Mouse (Mus musculus) left cerebral cortex, postnatal 36 days (tissue): Measurements from ENCODE around the gene Plxna4. TPM values are rescaled to one million over a fixed set of nuclear protein-coding genes. Genes with fewer than 3 reads are reported as not detected.

Experiments
- DNase-seq, 2 experiments: peaks; one replicate each; pipeline ENCODE4 v3.0.0; 2021 to 2022; ENCODE audit warnings: low spot score in 2 of 2, mixed read lengths in 1 of 2
- intact Hi-C: fragments of 180-260 bp; cut with DNase I; formaldehyde crosslinking; loops from one replicate; pipeline ENCODE4 v1.15.1; 2025
- total RNA-seq, 2 experiments: library from RNA; stranded (reverse); gene quantifications; 2 replicates each; pipeline ENCODE4 v1.2.3; 2021

The Plxna4 gene
- total RNA-seq, 2 experiments from 2014 or later = 62.9 to 70.2 TPM

DNA sequence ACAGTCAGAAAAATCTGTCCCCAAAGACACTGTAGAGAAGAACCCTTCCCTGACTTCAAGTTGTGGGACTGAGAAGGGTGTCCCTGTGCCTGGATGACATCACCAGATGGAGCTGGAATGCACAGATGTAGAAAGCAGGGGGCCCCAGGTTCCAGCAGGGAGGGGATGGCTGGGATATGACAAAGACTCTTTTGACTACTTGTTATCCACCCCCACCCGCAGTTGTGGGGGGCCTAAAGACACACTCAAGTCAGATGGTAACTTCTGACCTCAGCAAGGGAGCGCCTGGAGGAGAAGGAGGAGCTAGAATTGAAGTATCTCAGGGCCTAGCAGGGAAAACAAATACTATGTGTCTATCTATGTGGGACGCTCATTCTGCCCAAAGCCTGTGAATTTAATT is 266.8 kb downstream of the Plxna4 start:
- intact Hi-C loops = no loop called here
- no peak for DNase-seq

DNA sequence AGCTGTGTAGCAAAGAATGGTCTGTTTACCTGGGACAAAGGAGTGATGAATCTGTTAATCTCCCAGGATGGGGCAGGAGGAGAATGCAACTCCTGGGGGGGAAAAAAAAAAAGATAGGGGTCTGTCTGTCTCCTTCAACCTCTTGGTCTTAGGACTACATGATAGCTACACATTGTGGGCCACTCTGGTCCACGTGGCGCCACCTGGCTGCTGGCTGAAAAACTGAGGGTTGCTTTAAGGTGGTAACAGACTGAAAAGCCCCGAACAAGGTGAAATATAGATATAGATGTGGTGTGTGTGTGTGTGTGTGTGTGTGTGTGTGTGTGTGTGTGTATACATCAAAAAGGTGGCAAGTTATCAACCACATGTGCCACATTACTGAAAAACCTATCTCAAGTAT is 267.7 kb downstream of the Plxna4 start:
- intact Hi-C loops = no loop called here
- no peak for DNase-seq

DNA sequence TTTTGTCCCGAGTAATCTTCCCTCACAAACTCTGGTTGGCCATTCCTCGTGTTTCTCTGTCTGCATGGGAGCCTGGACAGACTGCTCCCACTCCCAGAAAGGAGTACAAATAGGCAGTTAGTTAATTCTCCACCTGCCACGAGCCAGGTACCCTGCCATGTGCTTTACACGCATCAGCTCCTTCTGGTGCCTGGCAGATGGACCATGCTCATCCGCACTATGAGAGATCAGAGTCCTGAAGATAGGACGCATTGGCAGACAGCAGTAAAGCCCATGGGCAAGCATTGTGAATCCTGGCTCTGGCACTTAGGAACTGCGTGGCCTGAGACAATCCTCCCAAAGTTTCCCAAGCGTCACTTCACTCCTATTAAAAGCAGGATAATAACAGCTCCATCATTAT is 270.5 kb downstream of the Plxna4 start:
- intact Hi-C loops = no loop called here
- no peak for DNase-seq

DNA sequence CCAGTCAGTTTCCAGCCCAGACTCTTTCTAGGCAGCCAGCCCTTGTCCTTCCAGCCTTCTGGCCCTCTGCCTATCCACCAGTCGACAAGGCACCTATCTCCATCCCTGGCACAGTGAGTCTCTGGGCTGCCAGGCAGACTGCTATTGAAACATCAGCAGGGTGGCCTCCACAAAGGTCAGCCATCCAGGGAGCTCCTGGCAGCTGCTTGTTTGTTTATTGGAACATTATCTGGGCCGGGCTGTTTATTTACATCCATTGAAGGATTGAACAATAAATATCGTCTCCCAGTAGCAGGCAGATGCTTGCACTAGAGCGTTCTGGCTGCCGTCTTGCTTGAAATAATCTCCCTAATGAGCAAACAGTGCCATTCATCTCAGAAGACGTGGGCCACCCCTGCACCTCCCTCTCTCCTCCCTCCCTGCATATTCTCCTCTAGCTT is 273.0 kb downstream of the Plxna4 start:
- DNase-seq = no peak
- intact Hi-C loops = no loop called here

DNA sequence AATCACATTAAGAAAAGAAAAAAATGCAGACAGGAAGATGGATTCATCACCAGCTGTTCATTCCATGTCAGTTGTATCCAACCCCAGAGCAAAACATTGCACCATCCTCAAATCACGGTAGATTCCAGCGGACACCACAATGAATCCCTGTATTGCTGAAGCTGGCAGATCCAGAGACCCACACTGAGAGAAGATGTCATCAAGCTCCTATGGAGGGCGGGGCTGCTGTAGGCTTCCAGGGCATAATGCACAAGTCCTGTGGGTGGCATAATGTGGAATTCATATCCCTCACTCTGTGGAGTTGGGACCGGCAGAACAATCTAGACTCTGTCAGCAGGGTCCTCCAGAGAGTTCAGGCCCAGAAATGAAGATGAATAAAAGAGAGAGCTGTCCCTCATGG is 278.8 kb downstream of the Plxna4 start:
- intact Hi-C loops = no loop called here
- DNase-seq = no peak

DNA sequence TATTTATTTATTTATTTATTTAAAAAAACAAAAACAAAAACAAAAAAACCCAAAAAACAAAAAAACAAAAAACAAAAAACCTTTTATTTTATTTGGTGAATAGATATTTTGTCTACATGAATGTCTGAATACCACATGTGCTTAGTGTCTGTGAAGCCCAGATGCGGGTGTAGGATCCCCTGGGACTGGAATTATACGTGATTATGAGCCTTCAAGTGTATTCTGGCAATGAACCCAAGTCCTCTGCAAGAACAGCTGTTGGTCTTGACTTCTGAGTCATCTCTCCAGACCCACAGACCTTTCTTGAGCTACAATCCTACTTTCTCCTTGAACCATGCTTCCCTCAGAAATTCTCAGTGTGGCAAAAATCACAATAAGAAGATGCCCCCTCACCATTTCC is 287.4 kb downstream of the Plxna4 start:
- intact Hi-C loops = no loop called here
- DNase-seq = no peak

DNA sequence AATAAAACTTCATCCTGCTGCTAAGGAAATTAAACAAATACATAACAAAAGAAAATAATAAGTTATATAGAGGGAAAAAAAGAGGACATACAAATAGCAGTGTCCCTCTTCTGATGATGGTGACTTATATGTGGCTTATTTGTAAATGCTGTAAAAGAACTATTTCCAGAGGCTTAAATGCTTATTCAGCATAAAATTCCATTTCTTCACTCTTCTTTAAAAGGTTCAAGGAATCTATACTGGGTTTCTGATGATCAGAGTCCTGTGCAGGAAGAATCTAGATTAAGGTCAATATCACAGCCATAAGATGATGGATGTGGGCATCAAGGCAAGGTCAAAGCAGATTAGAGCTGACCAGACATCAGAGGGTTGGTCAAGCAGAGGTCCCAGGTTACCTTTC is 306.5 kb downstream of the Plxna4 start:
- intact Hi-C loops = no loop called here
- no peak for DNase-seq

DNA sequence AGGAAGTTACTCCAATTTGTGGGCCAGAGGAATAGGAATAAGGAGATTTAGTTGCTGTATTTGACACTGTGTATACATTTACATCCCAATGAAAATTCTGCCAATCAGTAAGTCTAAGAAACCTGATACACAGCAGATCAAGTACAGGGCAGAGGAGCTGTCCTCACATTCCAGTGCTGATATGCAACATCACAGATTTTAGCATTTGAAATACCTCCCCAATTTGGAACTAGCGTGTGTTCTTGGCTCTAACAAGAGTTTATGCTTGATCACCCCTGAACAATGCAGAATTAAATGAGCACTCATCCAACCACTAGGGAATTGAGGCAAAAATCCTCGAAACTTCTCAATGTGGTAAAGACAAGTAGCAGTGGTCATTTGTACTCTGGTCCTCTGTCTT is 307.3 kb downstream of the Plxna4 start:
- intact Hi-C loops = no loop called here

DNA sequence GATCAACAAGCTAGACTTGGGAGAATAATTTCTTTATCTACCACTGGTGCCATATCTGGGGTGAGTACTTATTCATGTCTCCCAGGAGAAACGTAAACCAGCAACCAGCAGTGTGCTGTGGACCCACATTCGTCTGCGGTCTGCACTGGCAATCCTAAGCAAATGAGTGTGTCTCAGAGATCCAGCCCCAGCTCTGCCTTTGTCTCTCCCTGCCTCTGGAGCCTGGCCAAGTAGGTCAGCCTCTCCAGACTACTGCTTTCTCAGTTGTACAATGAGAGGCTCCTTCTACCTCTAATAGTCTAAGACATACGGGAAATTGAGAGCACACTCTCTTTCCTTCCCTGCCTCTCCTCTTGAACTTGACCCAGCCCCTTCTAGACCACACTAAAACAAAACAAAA is 316.5 kb downstream of the Plxna4 start:
- DNase-seq = peak; percentile 18 to 37
- intact Hi-C loops = no loop called here

More for the DNA sequence above, 307.3 kb downstream of the Plxna4 start:
- DNase-seq = no peak

DNA sequence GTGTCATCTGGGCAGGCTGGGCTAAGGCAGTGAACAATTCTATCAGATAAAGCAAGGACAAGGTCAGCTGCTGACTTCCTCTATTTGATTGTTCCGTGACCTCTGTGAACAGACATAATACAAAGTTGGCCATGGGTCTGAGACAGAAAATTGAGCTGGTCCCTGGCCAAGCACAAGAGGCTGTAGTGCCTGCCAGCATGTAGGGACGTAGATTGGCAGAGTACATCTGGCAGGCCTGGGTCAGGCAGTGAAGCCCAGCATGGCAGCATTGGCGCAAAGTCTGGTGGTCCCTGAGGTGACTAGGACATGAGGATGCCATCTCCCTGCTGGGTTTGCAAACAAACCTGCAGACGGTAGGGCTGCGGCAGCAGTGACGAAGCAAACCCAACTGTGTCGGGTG is 321.9 kb downstream of the Plxna4 start:
- intact Hi-C loops = no loop called here

DNA sequence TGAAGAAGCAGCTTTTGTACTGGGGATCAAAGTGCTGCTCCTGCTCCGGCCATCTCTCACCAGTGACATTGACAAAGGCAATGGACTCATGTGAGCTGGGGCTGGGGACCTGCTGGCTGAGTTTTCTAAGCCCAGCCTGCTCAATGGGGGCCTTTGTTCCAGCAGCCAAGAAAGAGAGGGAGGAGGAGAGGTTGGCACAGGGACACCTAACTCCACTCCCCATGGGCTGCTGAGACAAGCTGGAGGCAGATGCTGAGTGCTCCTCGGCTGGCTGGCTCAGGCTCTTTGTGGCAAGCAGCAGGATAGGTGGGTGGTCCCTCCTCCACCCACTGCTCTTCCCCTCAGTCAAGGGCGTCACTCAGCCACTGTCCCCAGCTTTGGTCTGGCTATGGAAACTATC is 326.7 kb downstream of the Plxna4 start:
- DNase-seq = peak in 1 of 2 experiments; percentile 35
- intact Hi-C loops = no loop called here

More for the DNA sequence above, 321.9 kb downstream of the Plxna4 start:
- DNase-seq = no peak

DNA sequence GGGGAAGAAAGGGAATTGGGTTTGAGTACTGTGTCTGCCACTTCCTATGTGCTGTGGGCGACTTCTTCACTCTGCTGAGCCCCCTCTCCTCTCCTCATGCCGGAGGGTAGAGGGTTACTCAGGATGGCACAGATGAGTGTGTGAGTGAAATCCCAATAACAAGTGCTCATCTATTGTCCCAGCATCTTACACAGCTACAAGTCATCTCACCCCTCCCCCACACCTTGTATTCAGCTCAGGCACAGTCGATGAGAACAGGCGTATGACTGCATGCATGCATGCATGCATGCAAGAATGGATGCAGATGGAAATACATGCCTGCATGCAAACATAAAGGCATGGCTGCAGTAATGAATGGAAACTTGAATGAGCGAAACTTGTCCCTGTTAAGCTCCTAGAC is 327.7 kb downstream of the Plxna4 start:
- DNase-seq = no peak
- intact Hi-C loops = no loop called here

DNA sequence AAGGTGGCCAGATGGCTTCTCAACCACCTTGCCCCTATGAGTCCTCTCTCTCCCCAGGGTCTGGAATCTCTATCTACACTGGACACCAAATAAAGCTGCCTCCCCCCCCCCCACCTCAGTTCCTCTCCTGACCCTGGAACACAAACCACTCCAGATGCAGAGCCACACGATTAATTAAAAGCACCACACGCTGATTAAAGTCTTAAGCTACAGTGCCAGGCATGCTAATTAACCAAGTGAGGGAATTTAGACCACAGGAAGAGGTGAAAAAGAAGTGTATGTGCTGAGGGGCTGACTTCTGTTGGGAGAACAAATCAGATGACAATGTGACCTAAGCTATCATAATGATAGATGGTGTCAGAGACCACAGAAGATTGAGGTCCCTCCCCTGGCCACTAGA is 332.8 kb downstream of the Plxna4 start:
- DNase-seq = no peak
- intact Hi-C loops = no loop called here

DNA sequence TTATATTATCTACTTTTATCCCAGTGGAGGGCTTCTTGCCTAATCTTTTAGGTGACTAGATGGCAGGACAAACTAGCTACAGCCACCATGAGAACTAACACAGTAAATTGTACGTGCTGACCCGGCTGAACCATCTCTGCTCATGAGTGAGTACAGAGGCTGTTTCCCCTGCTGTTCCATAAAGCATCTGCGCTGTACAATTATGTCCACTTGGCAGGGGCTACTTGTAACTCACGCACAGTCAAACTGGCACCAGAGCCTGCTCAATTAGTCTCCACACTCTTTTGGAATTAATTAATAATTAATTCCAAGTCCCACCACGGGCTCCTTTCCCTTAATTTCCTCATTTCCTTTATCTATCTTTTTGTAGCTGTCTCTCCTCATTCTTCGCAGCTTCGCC is 335.8 kb downstream of the Plxna4 start:
- no peak for DNase-seq
- intact Hi-C loops = no loop called here

DNA sequence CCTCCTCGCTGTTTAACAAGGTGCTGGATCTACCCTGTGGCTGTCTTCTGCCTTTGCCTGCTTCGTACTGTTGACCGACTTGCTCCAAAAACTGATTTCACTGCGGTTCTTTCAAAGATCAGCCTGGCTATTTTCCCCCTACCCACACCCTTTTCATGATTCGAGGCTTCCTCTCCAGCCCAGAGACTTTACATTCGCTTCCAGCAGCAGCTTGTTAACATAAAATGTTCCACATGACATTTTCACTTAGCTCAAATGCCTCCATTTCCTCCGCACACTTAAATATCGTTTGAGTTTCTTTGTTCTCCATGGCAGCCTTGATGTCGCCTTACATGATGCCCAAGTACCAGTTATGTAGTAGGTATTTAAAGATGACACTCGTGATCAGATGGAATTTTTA is 336.3 kb downstream of the Plxna4 start:
- DNase-seq = no peak
- intact Hi-C loops = no loop called here

DNA sequence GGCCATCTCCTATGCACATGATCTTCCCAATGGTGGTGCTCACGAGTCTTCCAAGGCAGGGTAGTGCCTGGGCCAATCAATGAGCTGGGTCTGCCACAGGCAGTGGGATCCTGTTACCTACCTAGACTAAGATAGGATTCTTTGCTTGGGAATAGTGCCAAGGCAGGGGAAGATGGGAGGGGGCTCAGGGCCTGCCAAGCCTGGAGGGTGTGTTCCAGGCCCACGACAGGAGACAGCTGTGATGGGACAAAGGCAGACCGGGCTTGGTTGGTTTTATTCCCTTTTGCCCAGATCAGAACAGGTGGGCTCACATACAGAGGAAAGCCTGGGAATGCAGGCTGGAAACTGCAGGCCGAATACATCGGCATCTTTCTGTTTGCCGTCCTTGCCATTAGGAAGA is 342.0 kb downstream of the Plxna4 start:
- intact Hi-C loops = no loop called here
- DNase-seq = no peak

DNA sequence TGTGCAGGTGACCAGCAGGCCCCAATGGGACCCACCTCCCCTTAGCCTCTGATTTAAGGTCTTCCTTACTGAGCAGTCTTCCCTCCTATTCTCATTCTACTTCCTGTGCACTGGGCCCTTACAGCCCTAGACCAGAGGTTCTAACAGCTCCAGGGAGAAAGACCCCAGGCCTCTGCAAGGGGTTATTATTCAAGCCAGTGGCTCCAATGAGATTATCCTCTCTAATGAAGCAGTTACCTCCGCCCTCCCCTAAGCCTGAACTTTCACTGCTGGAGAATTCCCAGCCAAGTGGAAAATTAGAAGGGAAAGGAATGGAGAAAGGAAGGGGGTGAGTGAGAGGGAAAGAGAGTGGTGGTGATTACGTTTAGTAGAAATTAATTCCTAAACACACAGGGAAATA is 345.0 kb downstream of the Plxna4 start:
- intact Hi-C loops = no loop called here
- no peak for DNase-seq

DNA sequence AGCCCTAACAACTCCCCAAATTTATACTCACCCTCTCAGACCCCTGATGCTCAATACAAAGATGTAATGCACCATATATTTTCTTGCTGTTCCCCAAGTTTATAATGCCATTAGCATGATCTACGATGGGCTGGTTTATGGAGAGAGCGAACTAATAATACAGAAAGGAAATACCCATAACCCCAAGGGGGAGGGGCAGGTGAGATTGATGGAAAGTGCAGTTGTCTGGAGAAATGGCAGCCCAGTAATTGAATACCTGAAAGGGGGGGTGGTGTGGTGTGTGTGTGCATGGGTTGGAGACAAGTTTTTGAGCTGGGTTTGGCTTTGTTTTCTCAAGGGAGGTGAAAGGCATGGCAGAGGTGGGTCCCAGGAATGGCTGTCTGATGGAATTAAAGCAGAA is 356.6 kb downstream of the Plxna4 start:
- no peak for DNase-seq
- intact Hi-C loops = no loop called here

DNA sequence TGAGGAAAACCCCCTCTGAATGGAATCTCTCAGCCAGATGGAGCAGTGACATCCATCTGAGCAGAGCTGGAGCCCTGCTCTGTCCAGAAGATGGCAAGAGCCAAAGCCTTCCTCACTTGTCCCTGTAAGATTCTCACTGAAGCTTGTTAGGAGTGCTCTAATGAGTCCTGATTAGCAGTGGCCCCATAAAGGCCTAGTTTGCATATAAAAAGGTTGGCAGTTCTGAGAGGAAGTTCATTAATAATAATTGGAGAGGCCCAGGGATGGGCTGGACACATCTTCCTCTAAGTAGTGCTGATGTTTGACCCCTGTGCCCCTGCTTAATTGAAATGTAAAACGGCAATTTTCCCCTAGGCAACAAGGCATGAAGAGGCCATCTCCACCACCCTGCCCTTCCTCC is 361.4 kb downstream of the Plxna4 start:
- DNase-seq = no peak
- intact Hi-C loops = no loop called here

DNA sequence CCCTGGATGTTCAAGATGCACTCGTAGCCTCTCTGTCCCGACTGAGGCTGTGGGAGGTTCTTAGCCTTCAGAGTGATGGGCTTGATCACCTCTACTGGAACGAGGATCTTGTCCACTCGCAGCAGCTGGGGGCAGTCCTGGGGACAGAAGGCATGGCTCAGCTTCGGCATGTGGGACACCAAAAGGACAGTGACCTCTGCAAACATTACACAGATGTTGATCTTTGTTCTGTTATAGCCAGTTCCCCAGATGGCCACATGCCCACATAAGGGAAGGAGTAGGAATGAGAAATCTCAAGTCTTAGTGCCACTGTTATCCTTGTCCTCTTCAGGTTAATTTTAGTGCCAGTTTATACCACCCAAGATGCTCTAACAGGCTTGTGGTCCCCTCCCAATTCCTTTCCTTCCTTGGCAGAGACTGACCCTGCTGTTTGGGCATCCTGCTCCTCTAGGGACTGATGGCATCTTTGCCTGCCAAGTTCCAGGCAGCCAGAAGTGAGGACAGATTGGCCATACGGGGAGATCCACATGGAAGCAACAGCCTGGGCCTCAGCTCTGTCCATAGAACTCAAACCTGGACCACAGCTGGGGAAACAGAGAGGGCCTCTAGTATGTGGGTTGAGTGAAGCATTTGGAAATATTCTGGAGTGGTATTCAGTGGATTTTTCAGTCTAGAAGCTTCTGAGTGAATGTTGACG is 363.8 kb downstream of the Plxna4 start:
- no peak for DNase-seq
- intact Hi-C loops = no loop called here

DNA sequence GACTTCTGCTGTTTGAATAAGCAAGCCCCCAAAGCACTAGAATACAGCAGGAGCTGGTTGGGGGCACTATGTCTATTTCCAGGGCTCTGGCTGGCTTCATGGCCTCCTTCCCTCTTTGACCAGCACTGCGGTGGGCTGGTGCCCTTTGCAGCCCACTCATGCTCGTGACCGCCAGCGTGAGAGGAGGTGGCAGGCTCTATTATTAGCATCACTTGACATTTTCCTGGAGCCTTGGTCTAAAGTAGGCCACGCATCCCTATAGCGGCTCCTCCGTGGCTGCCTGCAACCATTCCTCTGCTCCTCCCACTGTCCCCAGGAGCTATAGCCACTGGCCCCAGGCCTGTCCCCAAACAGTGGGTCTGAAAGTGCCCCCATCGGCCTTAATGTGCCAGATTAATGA is 367.2 kb downstream of the Plxna4 start:
- peak; percentile 36 to 48 for DNase-seq
- intact Hi-C loops = no loop called here

DNA sequence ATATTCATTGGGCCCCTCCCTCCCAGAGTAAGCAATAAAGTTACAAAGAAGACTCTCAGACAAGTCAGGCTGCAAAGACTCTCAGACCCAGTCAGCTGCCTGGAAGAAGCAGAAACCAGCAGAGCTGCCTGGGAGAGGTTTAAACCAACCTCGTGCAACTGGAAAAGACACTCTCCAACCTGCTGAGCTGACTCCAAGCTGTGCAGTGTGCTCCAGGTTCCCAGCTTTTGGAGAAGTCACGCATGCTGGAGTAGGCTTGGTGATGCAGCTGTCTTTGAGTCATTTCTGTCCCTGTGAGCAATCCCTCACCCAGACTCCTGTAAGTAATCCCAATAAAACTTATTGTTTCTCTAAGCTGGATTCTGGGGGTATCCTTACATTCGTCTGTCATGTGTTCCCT is 369.4 kb downstream of the Plxna4 start:
- intact Hi-C loops = no loop called here
- DNase-seq = peak in 1 of 2 experiments; percentile 26
